Mouse (Mus musculus) lung, adult 2 months (tissue): Measurements from ENCODE around the gene Osbpl9. TPM values are rescaled to one million over a fixed set of nuclear protein-coding genes. Genes with fewer than 3 reads are reported as not detected.

Source experiments
- DNase-seq: peaks from one replicate; pipeline ENCODE4 v3.0.0; 2022
- H3K4me1 ChIP-seq: fragments of 200-500 bp; 2 replicates; pipeline ENCODE4 v1.6.1; 2011; ENCODE audit warnings: low read length; ENCODE audit not compliant: control insufficient read depth, insufficient read depth
- H3K4me3 ChIP-seq: fragments of 200-500 bp; replicated peaks from 2 replicates; pipeline ENCODE3; 2011; ENCODE audit warnings: low read depth, mild to moderate bottlenecking, control low read depth, low read length; ENCODE audit errors: extremely low read depth
- CTCF ChIP-seq: fragments of 200-500 bp; IDR thresholded peaks from 2 replicates; pipeline ENCODE4 v1.5.1; 2011; ENCODE audit warnings: mild to moderate bottlenecking, low read length, control low read depth; ENCODE audit not compliant: insufficient read depth
- POLR2A ChIP-seq: fragments of 200-500 bp; IDR thresholded peaks from 2 replicates; pipeline ENCODE4 v1.6.1; 2011; ENCODE audit warnings: low read depth, mild to moderate bottlenecking, control low read depth, low read length, borderline replicate concordance; ENCODE audit errors: extremely low read depth
- WGBS: fragments of 180-500 bp; shearing (Covaris S2); methylation state at CpG from one replicate; pipeline ENCODE4 v1.1.7; 2018; 5-methylcytosine and 5-hydroxymethylcytosine counted together
- polyA plus RNA-seq: library from polyadenylated mRNA; depleted of rRNA; stranded (reverse); fragments of >200 nt; gene quantifications from 2 replicates; pipeline ENCODE4 v1.2.3, GENCODE M21; 2012

Gene Osbpl9
- polyA plus RNA-seq, 1 experiment: 167 TPM

DNA sequence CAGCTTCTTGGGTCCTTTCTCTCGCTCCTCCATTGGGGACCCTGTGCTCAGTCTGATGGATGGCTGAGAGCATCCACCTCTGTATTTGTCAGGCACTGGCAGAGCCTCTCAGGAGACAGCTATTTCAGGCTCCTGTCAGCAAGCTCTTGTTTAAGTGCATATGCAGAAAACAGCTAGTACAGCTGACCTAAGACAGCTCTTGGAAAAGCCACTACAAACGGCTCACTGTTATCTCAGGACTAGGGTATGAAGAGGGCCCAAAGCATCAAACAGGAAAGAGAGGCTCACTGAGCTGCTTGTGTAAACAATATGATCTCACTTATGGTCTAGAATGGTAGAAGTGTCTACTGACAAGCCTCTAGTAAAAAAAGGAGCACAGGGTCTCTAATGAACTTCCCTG lies 107.8 kb downstream of the Osbpl9 start:
- no peak overlapping the region for H3K4me3 ChIP-seq
- WGBS: 46% methylated on average over 2 of the region's 2 CpGs
- TF ChIP-seq POLR2A (no peak), CTCF (no peak)
- no peak for DNase-seq
- H3K4me1 ChIP-seq: peaks cover 12% of the 10 kb centered on the region

DNA sequence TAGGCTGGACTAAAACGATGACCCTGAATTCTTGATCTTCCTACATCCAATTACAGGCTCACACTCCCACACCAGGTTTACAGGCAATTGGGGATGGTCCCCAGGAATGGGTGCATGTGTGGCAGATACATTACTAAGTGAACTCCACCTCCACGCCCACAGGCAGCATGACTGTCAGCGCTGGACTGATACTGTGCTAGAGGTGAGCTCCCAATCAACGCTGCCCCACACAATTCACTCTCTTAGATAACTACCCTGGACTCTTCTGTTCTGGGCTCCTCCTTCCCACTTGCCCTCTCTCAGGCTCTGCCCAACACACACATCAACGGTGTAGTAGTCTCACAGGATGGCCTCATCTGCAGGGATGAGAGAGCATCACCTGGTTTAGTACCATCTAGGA lies 109.7 kb downstream of the Osbpl9 start:
- no peak for TF ChIP-seq CTCF
- no peak for TF ChIP-seq POLR2A
- 90% methylated on average over 5 of the region's 5 CpGs for WGBS
- peaks cover 12% of the 10 kb centered on the region for H3K4me1 ChIP-seq
- DNase-seq: no peak
- no peak overlapping the region for H3K4me3 ChIP-seq

DNA sequence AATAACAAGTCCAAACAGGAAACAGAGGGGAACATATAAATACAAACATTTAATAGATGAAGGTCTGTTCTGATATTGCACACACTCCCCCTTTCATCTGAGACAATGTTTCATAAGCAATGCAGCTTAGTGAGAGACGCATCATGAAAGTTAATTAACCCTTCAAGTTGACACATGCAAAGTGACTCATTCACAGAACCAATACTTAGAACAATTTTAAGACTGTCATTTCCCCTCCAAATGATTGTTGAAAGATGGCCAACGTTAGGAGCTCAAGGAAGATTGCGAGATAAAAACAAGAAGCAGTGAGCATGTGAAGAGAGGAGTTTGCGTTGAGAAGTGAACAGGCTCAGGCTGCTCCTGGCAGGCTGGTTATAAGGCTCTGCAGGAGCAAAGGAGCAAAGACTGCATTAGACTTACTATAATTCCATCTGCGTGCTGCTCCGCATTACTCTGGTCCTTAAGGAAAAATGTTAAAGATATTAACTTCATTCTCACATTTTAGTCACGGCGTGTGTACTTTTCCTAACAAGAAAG lies 110.8 kb downstream of the Osbpl9 start:
- WGBS: 60% methylated on average over 8 of the region's 8 CpGs
- H3K4me1 ChIP-seq: peaks cover 12% of the 10 kb centered on the region
- no peak for DNase-seq
- no peak overlapping the region for H3K4me3 ChIP-seq
- TF ChIP-seq POLR2A: no peak
- TF ChIP-seq CTCF: no peak

DNA sequence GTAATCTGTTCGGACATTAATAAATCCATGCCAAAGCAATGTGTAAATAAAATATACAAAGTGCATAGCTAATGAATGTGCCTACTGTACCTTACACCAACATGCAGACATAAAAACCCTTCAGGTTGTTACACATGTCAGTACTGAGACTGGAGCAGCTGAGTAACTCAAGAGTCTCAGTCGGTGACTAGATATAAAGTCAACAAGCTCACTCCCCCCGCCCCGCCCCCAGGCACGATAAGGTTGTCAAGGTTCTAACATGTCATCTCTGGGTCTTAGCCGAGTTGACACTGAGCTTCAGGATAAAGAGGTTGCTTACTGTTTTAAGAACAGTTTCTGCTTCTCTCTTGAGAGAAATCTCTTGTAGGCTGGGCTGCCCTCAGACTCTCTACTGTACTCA lies 112.1 kb downstream of the Osbpl9 start:
- no peak for DNase-seq
- TF ChIP-seq POLR2A: no peak
- TF ChIP-seq CTCF: no peak
- Histone ChIP-seq H3K4me3 (no peak overlapping the region), H3K4me1 (peaks cover 12% of the 10 kb centered on the region)
- WGBS: 26% methylated on average over 6 of the region's 6 CpGs

DNA sequence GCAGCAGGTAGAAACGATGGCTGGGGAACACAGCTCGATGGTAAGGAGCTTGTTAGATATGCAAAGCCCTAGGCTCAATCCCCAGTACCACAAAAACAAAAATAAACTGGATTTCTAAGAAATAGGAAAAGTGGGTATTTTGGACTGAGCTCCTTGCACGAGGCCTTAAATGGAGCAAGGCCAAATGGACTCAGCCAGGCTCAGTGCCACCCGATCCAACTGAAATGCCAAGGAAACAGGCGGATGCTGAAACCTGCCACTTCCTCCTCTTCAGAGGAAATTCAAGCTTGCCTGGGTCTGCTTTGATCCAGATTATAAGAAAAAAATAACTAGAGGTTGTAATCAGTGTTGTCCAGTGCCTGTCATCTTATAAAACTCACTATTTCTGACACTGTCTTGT lies 112.9 kb downstream of the Osbpl9 start:
- no peak for DNase-seq
- no peak for TF ChIP-seq CTCF
- TF ChIP-seq POLR2A: no peak
- no peak overlapping the region for H3K4me3 ChIP-seq
- peaks cover 7% of the 10 kb centered on the region for H3K4me1 ChIP-seq
- WGBS: 53% methylated on average over 5 of the region's 5 CpGs

DNA sequence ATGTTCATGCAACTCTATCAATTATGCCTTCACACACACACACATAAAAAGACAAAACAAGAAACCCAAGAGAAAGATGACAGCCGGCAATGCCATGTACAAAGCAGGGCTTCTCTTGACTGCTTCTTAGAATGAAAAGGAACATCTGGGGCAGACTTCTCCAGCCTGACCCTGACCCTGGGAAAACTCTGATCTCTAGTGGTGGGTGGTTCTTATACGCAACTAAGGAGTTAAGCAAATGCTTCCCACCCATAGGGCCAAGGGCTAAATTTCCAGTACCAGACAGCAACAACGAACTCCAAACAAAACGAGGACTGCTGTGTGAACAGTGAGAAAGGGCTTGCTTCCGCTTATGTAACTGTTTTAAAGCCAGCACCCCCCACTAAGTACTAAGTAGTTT lies 122.0 kb downstream of the Osbpl9 start:
- 35% methylated on average over 5 of the region's 5 CpGs for WGBS
- H3K4me1 ChIP-seq: peaks cover 4% of the 10 kb centered on the region
- no peak for DNase-seq
- TF ChIP-seq CTCF: no peak
- TF ChIP-seq POLR2A: no peak
- H3K4me3 ChIP-seq: no peak overlapping the region

DNA sequence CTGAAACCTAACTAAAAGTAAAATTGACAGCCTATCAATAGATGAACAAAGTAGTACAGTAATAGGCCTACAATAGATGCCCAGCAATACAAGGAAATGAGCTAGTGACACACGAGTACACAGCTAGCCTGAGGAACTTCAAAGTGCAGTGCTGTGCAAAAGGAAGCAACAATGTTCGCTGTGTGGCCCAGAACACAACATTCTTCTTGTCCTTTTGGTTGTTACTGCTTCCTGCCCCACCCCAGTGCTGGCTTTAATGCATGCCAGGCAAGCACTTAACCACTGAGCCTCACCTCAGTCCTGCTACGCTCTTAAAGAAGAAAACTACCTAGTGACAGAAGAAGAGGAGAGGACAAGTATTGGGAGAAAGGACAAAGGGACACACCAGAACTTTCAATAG lies 122.4 kb downstream of the Osbpl9 start:
- 15% methylated on average over 3 of the region's 3 CpGs for WGBS
- peaks cover 4% of the 10 kb centered on the region for H3K4me1 ChIP-seq
- no peak for DNase-seq
- no peak overlapping the region for H3K4me3 ChIP-seq
- TF ChIP-seq POLR2A: no peak
- TF ChIP-seq CTCF: no peak

DNA sequence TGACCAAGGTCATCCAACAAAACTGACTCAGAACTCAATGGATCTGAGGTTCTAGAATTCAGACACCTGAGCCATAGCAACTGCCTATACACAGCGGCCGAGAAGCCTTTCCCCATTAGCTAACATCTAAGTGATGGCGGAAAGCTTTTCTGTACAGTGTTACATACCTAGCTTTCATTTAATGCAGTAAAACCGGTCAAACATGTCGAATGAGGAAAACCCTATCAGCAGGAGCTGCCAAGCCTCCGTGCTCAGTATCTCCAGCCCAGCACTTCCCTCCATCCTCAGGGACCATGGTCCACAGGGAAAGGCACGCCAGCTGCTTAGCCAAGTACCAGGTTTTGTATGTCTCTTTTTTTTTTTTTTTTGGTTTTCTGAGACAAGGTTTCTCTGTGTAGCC lies 123.1 kb downstream of the Osbpl9 start:
- no peak for TF ChIP-seq CTCF
- TF ChIP-seq POLR2A: no peak
- Histone ChIP-seq H3K4me1 (peaks cover 4% of the 10 kb centered on the region), H3K4me3 (no peak overlapping the region)
- WGBS: 76% methylated on average over 7 of the region's 7 CpGs
- DNase-seq: no peak

DNA sequence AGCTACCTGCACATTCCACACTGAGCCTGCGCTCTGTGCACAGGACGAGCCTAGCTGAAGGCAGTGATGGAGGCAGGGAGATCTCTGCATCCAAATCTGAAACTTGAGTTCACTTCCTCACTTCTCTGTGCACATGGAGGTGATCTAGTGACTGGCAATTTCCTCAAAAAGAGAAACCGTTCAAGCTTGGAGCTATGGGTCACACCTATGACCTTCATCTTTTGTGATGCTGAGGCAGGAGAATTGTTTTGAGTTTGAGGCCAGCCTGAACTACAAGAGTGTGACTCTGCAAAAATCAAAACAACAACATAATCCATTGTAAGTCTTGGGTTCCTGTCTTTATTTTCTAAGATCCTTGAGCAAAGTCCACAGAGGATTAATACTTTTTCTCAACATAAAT lies 128.8 kb downstream of the Osbpl9 start:
- no peak for TF ChIP-seq CTCF
- TF ChIP-seq POLR2A: no peak
- Histone ChIP-seq H3K4me1 (no peaks in the 10 kb centered on the region), H3K4me3 (no peak overlapping the region)
- 84% methylated on average over 3 of the region's 3 CpGs for WGBS
- no peak for DNase-seq

DNA sequence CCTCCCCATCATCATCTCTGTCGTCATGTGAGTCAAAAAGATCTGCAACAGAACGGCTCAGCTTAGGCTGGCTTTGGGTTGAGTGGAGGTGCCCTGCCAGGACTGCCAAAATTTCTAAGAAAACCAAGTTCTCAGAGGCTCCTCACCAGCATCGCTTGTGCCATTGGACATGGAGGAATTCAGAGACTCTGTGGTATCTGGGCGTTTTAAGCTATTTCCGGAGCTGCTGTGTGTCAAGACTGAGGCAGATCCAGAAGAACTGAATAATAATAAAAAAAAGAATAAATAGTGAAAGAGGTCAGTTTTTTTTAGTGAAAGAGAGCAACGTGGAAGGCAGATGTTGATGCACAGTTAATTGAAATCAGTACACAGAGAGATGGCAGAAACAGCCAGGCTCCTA lies 129.2 kb downstream of the Osbpl9 start:
- TF ChIP-seq CTCF (no peak), POLR2A (no peak)
- WGBS: 75% methylated on average over 6 of the region's 6 CpGs
- H3K4me3 ChIP-seq: no peak overlapping the region
- no peak for DNase-seq
- no peaks in the 10 kb centered on the region for H3K4me1 ChIP-seq
